Mouse (Mus musculus): Measurements from ENCODE around the gene Sf3a3.
A peak's percentile ranks its signal among the peaks of the same experiment; 100 is the strongest.

DNA sequence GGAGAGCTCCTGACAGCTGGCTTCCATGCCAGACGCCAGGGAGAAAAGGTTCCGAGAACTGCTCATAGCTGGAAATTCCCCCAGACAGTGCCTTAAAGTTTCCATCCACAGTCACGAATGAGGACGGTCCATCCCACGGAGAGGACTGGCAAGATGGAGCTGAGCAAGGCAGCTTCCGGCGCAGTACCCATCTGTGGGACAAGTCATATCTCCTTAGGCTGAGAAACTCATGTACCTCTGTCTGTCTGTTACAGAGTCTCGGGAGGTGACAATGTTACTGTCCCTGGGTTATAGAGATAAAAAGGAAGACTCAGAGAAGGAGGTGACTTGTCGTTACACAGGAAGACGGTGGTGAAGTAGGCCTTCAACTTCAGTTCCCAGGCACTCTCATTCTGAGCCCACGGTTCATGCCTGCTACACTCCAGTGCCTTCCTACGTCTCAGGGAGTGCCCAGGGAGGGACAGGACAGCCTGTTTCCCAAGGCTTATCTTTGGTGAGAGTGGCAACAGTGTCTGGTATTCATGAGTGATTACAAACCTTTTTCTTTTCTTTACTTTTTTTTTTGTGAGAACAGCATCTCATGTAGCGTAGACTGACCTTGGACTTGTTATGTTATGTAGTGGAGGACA lies 54.5 kb downstream of the Sf3a3 start:
- TF ChIP-seq CTCF (IDR thresholded peaks at IDR 0.05; ENCODE audit: control insufficient read depth, insufficient read depth, insufficient replicate concordance, low read depth, low read length) (no peak), POLR2A (IDR thresholded peaks at IDR 0.05; ENCODE audit: control insufficient read depth, low read depth, low read length) (0 out of 2 replicates have a peak, but pooled peaks have one; percentile 19)

Data from testis, adult 2 months (tissue).